Mouse (Mus musculus) stomach, postnatal 0 days (tissue): Measurements from ENCODE around the gene Mterf4.

Experiments used
- CTCF ChIP-seq: IDR thresholded peaks from 2 replicates; pipeline ENCODE4 v1.5.1; 2016; ENCODE audit warnings: antibody characterized with exemption, low read depth, mild to moderate bottlenecking, moderate library complexity
- EP300 ChIP-seq: optimal IDR thresholded peaks from 2 replicates; pipeline ENCODE3; 2016; ENCODE audit warnings: antibody characterized with exemption

DNA sequence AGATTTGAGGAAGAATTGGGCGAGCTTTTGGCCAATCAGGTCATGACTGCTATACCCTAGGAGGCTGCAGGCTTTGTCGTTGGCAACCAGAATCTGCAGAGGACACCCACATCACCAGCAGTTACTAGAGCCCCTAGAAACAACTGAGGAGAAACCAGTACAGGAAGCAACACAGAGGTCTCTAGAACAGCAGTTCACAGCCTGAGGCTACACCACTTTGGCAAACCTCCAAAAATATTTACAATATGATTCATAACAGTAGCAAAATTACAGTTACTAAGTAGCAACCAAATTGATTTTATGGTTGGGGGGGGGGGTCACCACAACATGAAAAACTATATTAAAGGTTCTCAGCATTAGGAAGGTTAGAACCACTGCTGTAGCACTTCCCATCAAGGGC lies 28.9 kb upstream of the Mterf4 start:
- TF ChIP-seq EP300 (no peak), CTCF (no peak)
